Mouse (Mus musculus): Measurements from ENCODE around the gene Trio.
"Not testable (repeated sequence)": the region's sequence is repeated elsewhere in the genome, so short reads cannot be mapped to it uniquely, and the experiment has no call there.

The Trio gene

GRCm38 (mm10) chr15:27724796-27725680, 300.6 kb downstream of the Trio start:
- peak; percentile 86 for DNase-seq (ENCODE audit: extremely low read depth, low read depth)

GRCm38 (mm10) chr15:27724298-27724697, 301.4 kb downstream of the Trio start:
- peak; percentile 39 for DNase-seq (ENCODE audit: extremely low read depth, low read depth)

GRCm38 (mm10) chr15:27723746-27724145, 301.9 kb downstream of the Trio start:
- DNase-seq (ENCODE audit: extremely low read depth, low read depth) = peak; percentile 52

- not testable (repeated sequence) for DNase-seq (ENCODE audit: extremely low read depth, low read depth)
Measured at GRCm38 (mm10) chr15:27720297-27720696, 305.4 kb downstream of the Trio start.

- no peak for DNase-seq (ENCODE audit: extremely low read depth, low read depth)
Measured at GRCm38 (mm10) chr15:27718668-27719067, 307.0 kb downstream of the Trio start.

GRCm38 (mm10) chr15:27715331-27715730, 310.3 kb downstream of the Trio start:
- DNase-seq (ENCODE audit: extremely low read depth, low read depth) = peak; percentile 33

- DNase-seq (ENCODE audit: extremely low read depth, low read depth) = no peak
Measured at GRCm38 (mm10) chr15:27710698-27711097, 314.9 kb downstream of the Trio start.

- no peak for DNase-seq (ENCODE audit: extremely low read depth, low read depth)
Measured at GRCm38 (mm10) chr15:27708968-27709612, 316.6 kb downstream of the Trio start.

- peak; percentile 50 for DNase-seq (ENCODE audit: extremely low read depth, low read depth)
Measured at GRCm38 (mm10) chr15:27708499-27708898, 317.1 kb downstream of the Trio start.

- peak; percentile 18 for DNase-seq (ENCODE audit: extremely low read depth, low read depth)
Measured at GRCm38 (mm10) chr15:27702972-27703313, 322.7 kb downstream of the Trio start.

- peak; percentile 38 for DNase-seq (ENCODE audit: extremely low read depth, low read depth)
Measured at GRCm38 (mm10) chr15:27702031-27702971, 323.3 kb downstream of the Trio start.

GRCm38 (mm10) chr15:27697632-27698031, 328.0 kb downstream of the Trio start:
- no peak for DNase-seq (ENCODE audit: extremely low read depth, low read depth)

- no peak for DNase-seq (ENCODE audit: extremely low read depth, low read depth)
Measured at GRCm38 (mm10) chr15:27693235-27693634, 332.4 kb downstream of the Trio start.

GRCm38 (mm10) chr15:27692161-27692560, 333.5 kb downstream of the Trio start:
- DNase-seq (ENCODE audit: extremely low read depth, low read depth) = no peak

- DNase-seq (ENCODE audit: extremely low read depth, low read depth) = no peak
Measured at GRCm38 (mm10) chr15:27691213-27691612, 334.4 kb downstream of the Trio start.

GRCm38 (mm10) chr15:27688041-27688651, 337.5 kb downstream of the Trio start:
- DNase-seq (ENCODE audit: extremely low read depth, low read depth) = no peak

GRCm38 (mm10) chr15:27684813-27685212, 340.8 kb downstream of the Trio start:
- DNase-seq (ENCODE audit: extremely low read depth, low read depth) = no peak

GRCm38 (mm10) chr15:27683206-27683605, 342.4 kb downstream of the Trio start:
- DNase-seq (ENCODE audit: extremely low read depth, low read depth) = no peak

- DNase-seq (ENCODE audit: extremely low read depth, low read depth) = no peak
Measured at GRCm38 (mm10) chr15:27682619-27683018, 343.0 kb downstream of the Trio start.

GRCm38 (mm10) chr15:27681419-27682187, 344.0 kb downstream of the Trio start, which contains the start of gene Otulinl:
Otulinl (minus strand) TSS chr15:27681579.
- DNase-seq (ENCODE audit: extremely low read depth, low read depth) = no peak
